Mouse (Mus musculus): ENCODE measurements at regions not wholly inside any gene's neighbourhood (a gene's known extent, or its start where the extent isn't known, plus 50 kb on each side); places are given as distances from the start of the nearest gene placed in this dataset.

GRCm38 (mm10) chr1:137477239-137477638, 517.0 kb upstream of the Nr5a2 start:
- DNase-seq, result no peak
- TF ChIP-seq POLR2A (IDR thresholded peaks at IDR 0.05; ENCODE audit: control insufficient read depth, extremely low read depth, insufficient read depth, low read length, poor library complexity) (no peak), CTCF (IDR thresholded peaks at IDR 0.05; ENCODE audit: borderline replicate concordance, control insufficient read depth, extremely low read depth, insufficient read depth, low read length, poor library complexity) (no peak)
- Histone ChIP-seq H3K27me3 (ENCODE audit: control insufficient read depth, insufficient read depth, low read length) (no peaks in the 10 kb centered on the region), H3K36me3 (ENCODE audit: control insufficient read depth, insufficient read depth, low read length) (no peaks in the 10 kb centered on the region), H3K4me3 (ENCODE audit: control insufficient read depth, insufficient read depth, low read length) (no peak overlapping the region), H3K4me1 (replicated peaks; ENCODE audit: control insufficient read depth, insufficient read depth, low read length) (no peaks in the 10 kb centered on the region), H3K27ac (ENCODE audit: control insufficient read depth, insufficient read depth, low read length) (no peak overlapping the region)
- WGBS, result 31% methylated on average over 3 of the region's 3 CpGs

DNA sequence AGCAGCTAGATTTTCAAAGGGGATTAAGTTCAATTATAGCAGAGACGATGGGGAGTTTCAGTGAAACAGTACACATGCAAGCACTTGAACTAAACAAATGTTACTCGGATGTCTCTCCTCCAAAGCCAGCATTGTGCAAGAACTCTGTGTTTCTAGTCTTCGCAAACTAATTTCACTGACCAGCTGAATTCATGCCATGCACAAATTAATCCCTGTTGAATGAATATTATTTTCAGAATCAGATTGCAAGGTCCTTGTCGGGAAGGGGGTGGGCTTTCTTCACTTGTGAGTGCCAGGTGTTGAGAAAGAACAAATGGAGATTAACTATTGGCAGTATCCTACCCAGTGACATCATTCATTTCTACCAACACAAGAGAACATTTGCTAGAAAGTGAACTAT, 514.6 kb upstream of the Nr5a2 start:
- no peak overlapping the region for H3K27ac ChIP-seq (ENCODE audit: control insufficient read depth, insufficient read depth, low read length)
- no peak overlapping the region for H3K4me3 ChIP-seq (ENCODE audit: control insufficient read depth, insufficient read depth, low read length)
- H3K36me3 ChIP-seq (ENCODE audit: control insufficient read depth, insufficient read depth, low read length), result no peaks in the 10 kb centered on the region
- H3K27me3 ChIP-seq (ENCODE audit: control insufficient read depth, insufficient read depth, low read length), result no peaks in the 10 kb centered on the region
- 91% methylated on average over 4 of the region's 4 CpGs for WGBS
- TF ChIP-seq POLR2A (IDR thresholded peaks at IDR 0.05; ENCODE audit: control insufficient read depth, extremely low read depth, insufficient read depth, low read length, poor library complexity), result no peak
- TF ChIP-seq CTCF (IDR thresholded peaks at IDR 0.05; ENCODE audit: borderline replicate concordance, control insufficient read depth, extremely low read depth, insufficient read depth, low read length, poor library complexity), result no peak
- DNase-seq, result no peak
- no peaks in the 10 kb centered on the region for H3K4me1 ChIP-seq (replicated peaks; ENCODE audit: control insufficient read depth, insufficient read depth, low read length)

DNA sequence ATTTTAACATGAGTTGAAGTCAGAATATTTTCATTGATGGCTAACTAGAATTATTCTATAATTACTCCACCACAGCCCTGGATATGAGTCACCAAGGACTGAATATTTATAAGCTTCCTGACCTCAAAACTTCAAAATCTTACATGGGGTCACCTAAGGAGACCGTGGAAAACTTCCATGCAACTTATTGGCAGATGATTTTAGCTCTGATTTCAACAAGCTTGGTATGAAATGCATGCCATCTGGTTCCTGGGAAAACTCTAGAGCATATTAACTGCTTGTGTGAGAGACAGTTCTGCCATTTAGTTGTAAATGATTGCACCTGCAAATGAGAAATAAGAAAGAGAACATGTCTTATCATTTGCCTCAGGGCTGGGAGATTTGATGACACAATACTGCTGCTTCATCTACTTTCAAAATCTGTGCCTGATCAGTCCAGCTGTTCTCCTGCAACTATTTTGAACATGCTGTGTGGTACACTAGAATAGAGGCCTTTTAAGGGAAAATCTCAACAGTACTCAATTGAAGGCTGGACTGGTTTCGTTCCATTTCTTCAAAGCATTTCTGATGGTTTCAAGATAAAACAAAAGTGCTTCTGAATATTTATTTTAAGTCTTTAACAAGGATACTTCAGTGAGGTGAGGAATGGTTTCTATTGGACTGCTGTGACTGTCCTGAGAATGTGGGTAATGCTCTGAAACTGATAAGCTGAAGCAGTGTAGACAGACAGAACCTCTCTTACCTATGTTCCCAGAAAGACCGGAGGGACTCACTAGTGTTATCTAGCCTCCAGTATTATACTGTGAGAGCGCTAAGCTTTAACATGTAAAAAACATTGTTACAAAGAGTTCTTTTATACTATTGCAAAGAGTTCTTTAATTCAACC, 513.8 kb upstream of the Nr5a2 start:
- no peaks in the 10 kb centered on the region for H3K27me3 ChIP-seq (ENCODE audit: control insufficient read depth, insufficient read depth, low read length)
- DNase-seq, result no peak
- H3K36me3 ChIP-seq (ENCODE audit: control insufficient read depth, insufficient read depth, low read length), result no peaks in the 10 kb centered on the region
- 85% methylated on average over 4 of the region's 4 CpGs for WGBS
- H3K4me3 ChIP-seq (ENCODE audit: control insufficient read depth, insufficient read depth, low read length), result no peak overlapping the region
- no peak for TF ChIP-seq POLR2A (IDR thresholded peaks at IDR 0.05; ENCODE audit: control insufficient read depth, extremely low read depth, insufficient read depth, low read length, poor library complexity)
- TF ChIP-seq CTCF (IDR thresholded peaks at IDR 0.05; ENCODE audit: borderline replicate concordance, control insufficient read depth, extremely low read depth, insufficient read depth, low read length, poor library complexity), result no peak
- no peaks in the 10 kb centered on the region for H3K4me1 ChIP-seq (replicated peaks; ENCODE audit: control insufficient read depth, insufficient read depth, low read length)
- H3K27ac ChIP-seq (ENCODE audit: control insufficient read depth, insufficient read depth, low read length), result no peak overlapping the region

GRCm38 (mm10) chr1:137464971-137465370, 504.7 kb upstream of the Nr5a2 start:
- DNase-seq, result no peak
- H3K27me3 ChIP-seq (ENCODE audit: control insufficient read depth, insufficient read depth, low read length), result no peaks in the 10 kb centered on the region
- H3K36me3 ChIP-seq (ENCODE audit: control insufficient read depth, insufficient read depth, low read length), result no peaks in the 10 kb centered on the region
- WGBS, result over 99% methylated on average over 5 of the region's 5 CpGs
- TF ChIP-seq CTCF (IDR thresholded peaks at IDR 0.05; ENCODE audit: borderline replicate concordance, control insufficient read depth, extremely low read depth, insufficient read depth, low read length, poor library complexity), result no peak
- no peak for TF ChIP-seq POLR2A (IDR thresholded peaks at IDR 0.05; ENCODE audit: control insufficient read depth, extremely low read depth, insufficient read depth, low read length, poor library complexity)
- peaks cover 9% of the 10 kb centered on the region for H3K4me1 ChIP-seq (replicated peaks; ENCODE audit: control insufficient read depth, insufficient read depth, low read length)
- H3K4me3 ChIP-seq (ENCODE audit: control insufficient read depth, insufficient read depth, low read length), result no peak overlapping the region
- H3K27ac ChIP-seq (ENCODE audit: control insufficient read depth, insufficient read depth, low read length), result no peak overlapping the region

GRCm38 (mm10) chr1:137461189-137461588, 500.9 kb upstream of the Nr5a2 start:
- Histone ChIP-seq H3K4me1 (replicated peaks; ENCODE audit: control insufficient read depth, insufficient read depth, low read length) (no peaks in the 10 kb centered on the region), H3K27me3 (ENCODE audit: control insufficient read depth, insufficient read depth, low read length) (no peaks in the 10 kb centered on the region), H3K27ac (ENCODE audit: control insufficient read depth, insufficient read depth, low read length) (no peak overlapping the region), H3K4me3 (ENCODE audit: control insufficient read depth, insufficient read depth, low read length) (no peak overlapping the region), H3K36me3 (ENCODE audit: control insufficient read depth, insufficient read depth, low read length) (no peaks in the 10 kb centered on the region)
- TF ChIP-seq POLR2A (IDR thresholded peaks at IDR 0.05; ENCODE audit: control insufficient read depth, extremely low read depth, insufficient read depth, low read length, poor library complexity), result no peak
- no peak for TF ChIP-seq CTCF (IDR thresholded peaks at IDR 0.05; ENCODE audit: borderline replicate concordance, control insufficient read depth, extremely low read depth, insufficient read depth, low read length, poor library complexity)
- DNase-seq, result no peak
- WGBS, result 91% methylated on average over 1 of the region's 1 CpGs

GRCm38 (mm10) chr1:137453446-137454208, 493.4 kb upstream of the Nr5a2 start:
- no peak for DNase-seq
- TF ChIP-seq POLR2A (IDR thresholded peaks at IDR 0.05; ENCODE audit: control insufficient read depth, extremely low read depth, insufficient read depth, low read length, poor library complexity) (no peak), CTCF (IDR thresholded peaks at IDR 0.05; ENCODE audit: borderline replicate concordance, control insufficient read depth, extremely low read depth, insufficient read depth, low read length, poor library complexity) (no peak)
- no peaks in the 10 kb centered on the region for H3K27me3 ChIP-seq (ENCODE audit: control insufficient read depth, insufficient read depth, low read length)
- no peak overlapping the region for H3K4me3 ChIP-seq (ENCODE audit: control insufficient read depth, insufficient read depth, low read length)
- WGBS, result 95% methylated on average over 7 of the region's 7 CpGs
- H3K36me3 ChIP-seq (ENCODE audit: control insufficient read depth, insufficient read depth, low read length), result no peaks in the 10 kb centered on the region
- H3K27ac ChIP-seq (ENCODE audit: control insufficient read depth, insufficient read depth, low read length), result no peak overlapping the region
- H3K4me1 ChIP-seq (replicated peaks; ENCODE audit: control insufficient read depth, insufficient read depth, low read length), result no peaks in the 10 kb centered on the region

Data from thymus, adult 2 months (tissue).